Comparison of ENCODE assay signal across 24 mouse cellular contexts in genomic region chr12:35416583-35416982, GRCm38 (mm10).
A peak's percentile ranks its signal among the peaks of the same experiment; 100 is the strongest.
DNase-seq lines count a peak whose midpoint lies in the region; ATAC-seq and TF ChIP-seq lines count a peak whose summit lies in the region.
"Had no signal": no experiment of that assay in that cellular context is flagged by ENCODE, and none has a peak within 500 bp of the region (broad histone marks: within the 10 kb centered on the region; RNA-seq: fewer than 3 reads in every experiment).

No protein-coding gene starts in this region.

- H3K4me1 ChIP-seq in kidney, postnatal 0 days (replicated peaks; ENCODE audit: insufficient read depth, low read length) = no peaks in the 10 kb centered on the region
- H3K4me1 ChIP-seq in midbrain, embryonic 15.5 days = no peaks in the 10 kb centered on the region
- H3K4me1 ChIP-seq in midbrain, embryonic 13.5 days (replicated peaks) = no peaks in the 10 kb centered on the region
- H3K4me1 ChIP-seq: embryonic facial prominence, embryonic 10.5 days; embryonic facial prominence, embryonic 13.5 days; forebrain, embryonic 12.5 days; forebrain, embryonic 15.5 days; hindbrain, embryonic 10.5 days had no signal

- WGBS in kidney, postnatal 0 days = 62% methylated on average over 5 of the region's 5 CpGs
- WGBS in midbrain, embryonic 15.5 days = 64% methylated on average over 5 of the region's 5 CpGs
- 77% methylated on average over 5 of the region's 5 CpGs for WGBS in midbrain, embryonic 13.5 days

- TF ChIP-seq POLR2A in brain, embryonic 14.5 days (IDR thresholded peaks at IDR 0.05; ENCODE audit: borderline replicate concordance, extremely low read depth, insufficient read depth, insufficient read length, poor library complexity, severe bottlenecking) = no peak

- H3K27me3 ChIP-seq in kidney, postnatal 0 days (ENCODE audit: insufficient read depth, low read length) = no peaks in the 10 kb centered on the region
- no peaks in the 10 kb centered on the region for H3K27me3 ChIP-seq in midbrain, embryonic 15.5 days (replicated peaks)
- no peaks in the 10 kb centered on the region for H3K27me3 ChIP-seq in midbrain, embryonic 13.5 days
- H3K27me3 ChIP-seq: embryonic facial prominence, embryonic 13.5 days; forebrain, embryonic 12.5 days; forebrain, embryonic 15.5 days; hindbrain, embryonic 13.5 days had no signal

- no peak overlapping the region for H3K4me2 ChIP-seq in kidney, postnatal 0 days (ENCODE audit: low read length)
- H3K4me2 ChIP-seq in midbrain, embryonic 15.5 days = no peak overlapping the region
- no peak overlapping the region for H3K4me2 ChIP-seq in midbrain, embryonic 13.5 days (replicated peaks)
- H3K4me2 ChIP-seq: embryonic facial prominence, embryonic 13.5 days; forebrain, embryonic 12.5 days; forebrain, embryonic 15.5 days; heart, embryonic 11.5 days; hindbrain, embryonic 13.5 days had no signal

- H3K4me3 ChIP-seq in kidney, postnatal 0 days (replicated peaks; ENCODE audit: low read depth, low read length) = no peak overlapping the region
- no peak overlapping the region for H3K4me3 ChIP-seq in midbrain, embryonic 15.5 days
- no peak overlapping the region for H3K4me3 ChIP-seq in midbrain, embryonic 13.5 days (replicated peaks)
- H3K4me3 ChIP-seq: embryonic facial prominence, embryonic 10.5 days; embryonic facial prominence, embryonic 13.5 days; erythroblast, embryonic 14.5 days; forebrain, embryonic 12.5 days; forebrain, embryonic 15.5 days; hindbrain, embryonic 10.5 days; hindbrain, embryonic 13.5 days had no signal

- no peak overlapping the region for H3K27ac ChIP-seq in kidney, postnatal 0 days
- H3K27ac ChIP-seq in midbrain, embryonic 15.5 days = no peak overlapping the region
- H3K27ac ChIP-seq in midbrain, embryonic 13.5 days = no peak overlapping the region
- H3K27ac ChIP-seq: embryonic facial prominence, embryonic 10.5 days; embryonic facial prominence, embryonic 13.5 days; forebrain, embryonic 12.5 days; forebrain, embryonic 15.5 days; hindbrain, embryonic 10.5 days; hindbrain, embryonic 13.5 days had no signal

- DNase-seq in kidney, postnatal 0 days (ENCODE audit: low spot score) = peak; percentile 50
- no peak for DNase-seq in kidney, adult 11 months
- peak; percentile 27 for DNase-seq in brain, embryonic 14.5 days (ENCODE audit: low read depth)
- DNase-seq in forelimb bud, embryonic 11.5 days (ENCODE audit: low read depth, low spot score) = peak; percentile 3
- DNase-seq in right cerebral cortex, postnatal 36 days (ENCODE audit: low spot score in 2 of 2) = no peak
- DNase-seq: adrenal gland, adult 2 months; adrenal gland, postnatal 14 days; cerebellum, adult 18-20 months; cerebellum, adult 9-10 months; cerebellum, postnatal 14 days; gastrocnemius, postnatal 10 days; gastrocnemius, postnatal 36 days had no signal

- H3K36me3 ChIP-seq in kidney, postnatal 0 days (ENCODE audit: insufficient read depth, low read length) = no peaks in the 10 kb centered on the region
- H3K36me3 ChIP-seq in midbrain, embryonic 15.5 days (replicated peaks) = no peaks in the 10 kb centered on the region
- no peaks in the 10 kb centered on the region for H3K36me3 ChIP-seq in midbrain, embryonic 13.5 days
- H3K36me3 ChIP-seq: embryonic facial prominence, embryonic 10.5 days; embryonic facial prominence, embryonic 13.5 days; forebrain, embryonic 12.5 days; forebrain, embryonic 15.5 days; hindbrain, embryonic 10.5 days; hindbrain, embryonic 13.5 days had no signal

- ATAC-seq in kidney, postnatal 0 days (replicated peaks; ENCODE audit: low FRiP score, low read depth) = no peak
- ATAC-seq in midbrain, embryonic 15.5 days (replicated peaks) = peak; percentile 66
- no peak for ATAC-seq in midbrain, embryonic 13.5 days
- ATAC-seq: CD4-positive, CD25-positive, alpha-beta regulatory T cell, adult 4 months; forebrain, embryonic 15.5 days; hindbrain, embryonic 16.5 days had no signal

- no peak for TF ChIP-seq CTCF in kidney, postnatal 0 days (IDR thresholded peaks at IDR 0.05; ENCODE audit: low read depth)
- TF ChIP-seq CTCF in brain, embryonic 14.5 days (IDR thresholded peaks at IDR 0.05; ENCODE audit: borderline replicate concordance, extremely low read depth, insufficient read depth, insufficient read length) = no peak

- no peak overlapping the region for H3K9ac ChIP-seq in kidney, postnatal 0 days (ENCODE audit: low read depth, low read length)
- no peak overlapping the region for H3K9ac ChIP-seq in midbrain, embryonic 15.5 days
- no peak overlapping the region for H3K9ac ChIP-seq in midbrain, embryonic 13.5 days (replicated peaks)
- H3K9ac ChIP-seq: embryonic facial prominence, embryonic 13.5 days; forebrain, embryonic 12.5 days; forebrain, embryonic 15.5 days; hindbrain, embryonic 13.5 days had no signal

- no peaks in the 10 kb centered on the region for H3K9me3 ChIP-seq in kidney, postnatal 0 days (replicated peaks; ENCODE audit: low read length)
- no peaks in the 10 kb centered on the region for H3K9me3 ChIP-seq in midbrain, embryonic 15.5 days
- no peaks in the 10 kb centered on the region for H3K9me3 ChIP-seq in midbrain, embryonic 13.5 days
- H3K9me3 ChIP-seq: embryonic facial prominence, embryonic 10.5 days; embryonic facial prominence, embryonic 13.5 days; forebrain, embryonic 12.5 days; forebrain, embryonic 15.5 days; hindbrain, embryonic 10.5 days; hindbrain, embryonic 13.5 days had no signal

Comparison
In these comparisons a context has a peak if more than half of its experiments do, and no peak if none do; other contexts are left out.
1. DNase-seq: peak in kidney, postnatal 0 days (single experiment), brain, embryonic 14.5 days (single experiment) and forelimb bud, embryonic 11.5 days (single experiment); none in kidney, adult 11 months (single experiment) and right cerebral cortex, postnatal 36 days (0 of 2).